In the genomic region with DNA sequence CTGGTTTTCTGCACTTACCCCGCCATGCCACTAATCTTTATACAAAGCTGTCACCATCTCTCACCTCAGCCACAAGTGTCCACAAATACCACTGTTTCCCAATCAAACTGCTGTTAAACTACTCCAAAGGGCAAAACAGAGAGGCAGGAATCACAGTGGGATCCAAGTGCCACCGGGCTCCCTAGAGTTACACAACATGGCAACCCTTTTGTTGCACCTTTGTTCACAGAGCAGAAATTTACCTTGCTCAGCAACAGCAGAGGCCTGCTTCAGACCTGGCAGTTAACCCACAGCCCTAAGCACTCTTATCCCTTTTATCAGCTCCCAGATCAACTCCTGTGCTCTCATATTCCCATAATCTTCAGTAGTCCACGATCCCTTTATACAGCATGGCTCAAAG, we compare ENCODE assay signal across 27 mouse cellular contexts. TPM values are rescaled to one million over a fixed set of nuclear protein-coding genes. Genes with fewer than 3 reads are reported as not detected.
DNase-seq lines count a peak whose midpoint lies in the region; ATAC-seq and TF ChIP-seq lines count a peak whose summit lies in the region.
"Had no signal": no experiment of that assay in that cellular context is flagged by ENCODE, and none has a peak within 500 bp of the region (broad histone marks: within the 10 kb centered on the region; RNA-seq: fewer than 3 reads in every experiment).

No protein-coding gene starts in this region.

- no peaks in the 10 kb centered on the region for H3K9me3 ChIP-seq in intestine, postnatal 0 days (ENCODE audit: control insufficient read depth)
- H3K9me3 ChIP-seq in intestine, embryonic 16.5 days (ENCODE audit: control insufficient read depth, low read length) = no peaks in the 10 kb centered on the region
- H3K9me3 ChIP-seq in liver, postnatal 0 days (ENCODE audit: low read length) = no peaks in the 10 kb centered on the region
- H3K9me3 ChIP-seq in liver, embryonic 12.5 days (replicated peaks) = no peaks in the 10 kb centered on the region
- no peaks in the 10 kb centered on the region for H3K9me3 ChIP-seq in midbrain, embryonic 10.5 days (replicated peaks)
- no peaks in the 10 kb centered on the region for H3K9me3 ChIP-seq in midbrain, embryonic 11.5 days (ENCODE audit: control insufficient read depth, low read length)
- H3K9me3 ChIP-seq: embryonic facial prominence, embryonic 13.5 days; embryonic facial prominence, embryonic 15.5 days; forebrain, embryonic 13.5 days had no signal

- H3K4me3 ChIP-seq in intestine, postnatal 0 days (ENCODE audit: low read depth, low read length) = no peak overlapping the region
- H3K4me3 ChIP-seq in intestine, embryonic 16.5 days (ENCODE audit: low read length) = no peak overlapping the region
- H3K4me3 ChIP-seq in liver, postnatal 0 days (ENCODE audit: low read depth, low read length) = no peak overlapping the region
- no peak overlapping the region for H3K4me3 ChIP-seq in liver, embryonic 12.5 days
- H3K4me3 ChIP-seq in midbrain, embryonic 10.5 days = no peak overlapping the region
- H3K4me3 ChIP-seq in midbrain, embryonic 11.5 days (ENCODE audit: low read depth, low read length) = no peak overlapping the region
- H3K4me3 ChIP-seq: embryonic facial prominence, embryonic 13.5 days; embryonic facial prominence, embryonic 15.5 days; erythroblast, embryonic 14.5 days; forebrain, embryonic 13.5 days had no signal

- 0 out of 2 replicates have a peak, but pooled peaks have one; percentile 12 for ATAC-seq in intestine, postnatal 0 days
- ATAC-seq in intestine, embryonic 16.5 days = no peak
- peak; percentile 41 for ATAC-seq in liver, postnatal 0 days
- no peak for ATAC-seq in liver, embryonic 12.5 days
- no peak for ATAC-seq in midbrain, embryonic 11.5 days (ENCODE audit: low FRiP score)
- ATAC-seq: forebrain, embryonic 13.5 days; forebrain, embryonic 16.5 days had no signal

- DNase-seq in liver, postnatal 0 days = no peak
- no peak for DNase-seq in midbrain, embryonic 10.5 days (ENCODE audit: low spot score)
- DNase-seq in midbrain, embryonic 11.5 days (ENCODE audit: low spot score, missing footprints) = no peak
- peak; percentile 84 for DNase-seq in gonadal fat pad, adult 2 months (ENCODE audit: low read depth)
- DNase-seq in spleen, adult 12 weeks (ENCODE audit: low spot score) = no peak
- DNase-seq: adrenal gland, adult 2 months; adrenal gland, postnatal 10 days; adrenal gland, postnatal 25 days; cerebellum, adult 11 months; cerebellum, adult 18-20 months; cerebellum, adult 8-10 months; cerebellum, adult 9-11 months; cerebellum, postnatal 14 days; cerebellum, postnatal 36 days; embryo, embryonic 11 days had no signal

- H3K4me2 ChIP-seq in intestine, postnatal 0 days (replicated peaks; ENCODE audit: low read depth) = no peak overlapping the region
- no peak overlapping the region for H3K4me2 ChIP-seq in intestine, embryonic 16.5 days (ENCODE audit: low read depth, low read length)
- no peak overlapping the region for H3K4me2 ChIP-seq in liver, postnatal 0 days (ENCODE audit: low read depth, low read length)
- no peak overlapping the region for H3K4me2 ChIP-seq in liver, embryonic 12.5 days
- no peak overlapping the region for H3K4me2 ChIP-seq in midbrain, embryonic 11.5 days
- H3K4me2 ChIP-seq: embryonic facial prominence, embryonic 13.5 days; embryonic facial prominence, embryonic 15.5 days; forebrain, embryonic 13.5 days had no signal

- no peak for TF ChIP-seq EP300 in liver, postnatal 0 days (IDR thresholded peaks at IDR 0.05; ENCODE audit: low read depth)

- no peaks in the 10 kb centered on the region for H3K36me3 ChIP-seq in intestine, postnatal 0 days (ENCODE audit: control insufficient read depth, insufficient read depth)
- H3K36me3 ChIP-seq in intestine, embryonic 16.5 days (ENCODE audit: control insufficient read depth, insufficient read depth, low read length) = no peaks in the 10 kb centered on the region
- H3K36me3 ChIP-seq in liver, postnatal 0 days (replicated peaks; ENCODE audit: insufficient read depth, low read length) = no peaks in the 10 kb centered on the region
- H3K36me3 ChIP-seq in liver, embryonic 12.5 days = no peaks in the 10 kb centered on the region
- no peaks in the 10 kb centered on the region for H3K36me3 ChIP-seq in midbrain, embryonic 10.5 days
- H3K36me3 ChIP-seq in midbrain, embryonic 11.5 days (ENCODE audit: control insufficient read depth, insufficient read depth, low read length) = no peaks in the 10 kb centered on the region
- H3K36me3 ChIP-seq: embryonic facial prominence, embryonic 13.5 days; embryonic facial prominence, embryonic 15.5 days had no signal

- peaks cover 16% of the 10 kb centered on the region; the same call in 1 of the 2 replicates for H3K27me3 ChIP-seq in intestine, postnatal 0 days (replicated peaks; ENCODE audit: control insufficient read depth, insufficient read depth, low read length)
- H3K27me3 ChIP-seq in intestine, embryonic 16.5 days (replicated peaks; ENCODE audit: control insufficient read depth, insufficient read depth, low read length) = no peaks in the 10 kb centered on the region
- no peaks in the 10 kb centered on the region for H3K27me3 ChIP-seq in liver, postnatal 0 days (ENCODE audit: insufficient read depth, low read length)
- H3K27me3 ChIP-seq in liver, embryonic 12.5 days (replicated peaks) = no peaks in the 10 kb centered on the region
- no peaks in the 10 kb centered on the region; the same call in 1 of the 2 replicates for H3K27me3 ChIP-seq in midbrain, embryonic 10.5 days (ENCODE audit: low read depth, poor library complexity, severe bottlenecking)
- H3K27me3 ChIP-seq in midbrain, embryonic 11.5 days (ENCODE audit: control insufficient read depth, insufficient read depth, low read length) = no peaks in the 10 kb centered on the region
- H3K27me3 ChIP-seq: embryonic facial prominence, embryonic 13.5 days; embryonic facial prominence, embryonic 15.5 days had no signal

- H3K9ac ChIP-seq in intestine, postnatal 0 days (ENCODE audit: low read depth, low read length) = no peak overlapping the region
- no peak overlapping the region for H3K9ac ChIP-seq in intestine, embryonic 16.5 days (ENCODE audit: low read depth, low read length)
- H3K9ac ChIP-seq in liver, postnatal 0 days (replicated peaks) = no peak overlapping the region
- H3K9ac ChIP-seq in liver, embryonic 12.5 days = no peak overlapping the region
- no peak overlapping the region for H3K9ac ChIP-seq in midbrain, embryonic 11.5 days (ENCODE audit: low read length)
- H3K9ac ChIP-seq: embryonic facial prominence, embryonic 13.5 days; embryonic facial prominence, embryonic 15.5 days; forebrain, embryonic 13.5 days had no signal

- WGBS in intestine, postnatal 0 days = 74% methylated on average over 3 of the region's 3 CpGs
- 89% methylated on average over 3 of the region's 3 CpGs for WGBS in intestine, embryonic 16.5 days
- WGBS in liver, postnatal 0 days (ENCODE audit: insufficient replicate concordance) = 61% methylated on average over 3 of the region's 3 CpGs
- WGBS in liver, embryonic 12.5 days (ENCODE audit: insufficient replicate concordance) = 65% methylated on average over 3 of the region's 3 CpGs
- WGBS in midbrain, embryonic 10.5 days = 80% methylated on average over 3 of the region's 3 CpGs
- WGBS in midbrain, embryonic 11.5 days = 80% methylated on average over 3 of the region's 3 CpGs

- TF ChIP-seq CTCF in intestine, postnatal 0 days (IDR thresholded peaks at IDR 0.05; ENCODE audit: low read depth) = no peak
- TF ChIP-seq CTCF in liver, postnatal 0 days (IDR thresholded peaks at IDR 0.05; ENCODE audit: low read depth) = no peak

- no peaks in the 10 kb centered on the region for H3K4me1 ChIP-seq in intestine, postnatal 0 days (replicated peaks; ENCODE audit: control insufficient read depth, insufficient read depth, low read length)
- H3K4me1 ChIP-seq in intestine, embryonic 16.5 days (ENCODE audit: control insufficient read depth, insufficient read depth, low read length) = no peaks in the 10 kb centered on the region
- H3K4me1 ChIP-seq in liver, postnatal 0 days (ENCODE audit: insufficient read depth) = peaks cover 10% of the 10 kb centered on the region; the same call in 1 of the 2 replicates
- H3K4me1 ChIP-seq in liver, embryonic 12.5 days = peaks cover 7% of the 10 kb centered on the region; the same call in 1 of the 2 replicates
- no peaks in the 10 kb centered on the region; the same call in 1 of the 2 replicates for H3K4me1 ChIP-seq in midbrain, embryonic 10.5 days
- H3K4me1 ChIP-seq in midbrain, embryonic 11.5 days (ENCODE audit: control insufficient read depth, insufficient read depth, low read length) = no peaks in the 10 kb centered on the region
- H3K4me1 ChIP-seq: embryonic facial prominence, embryonic 13.5 days; embryonic facial prominence, embryonic 15.5 days had no signal

- no peak overlapping the region for H3K27ac ChIP-seq in intestine, postnatal 0 days (ENCODE audit: low read depth, low read length)
- H3K27ac ChIP-seq in intestine, embryonic 16.5 days (ENCODE audit: low read length) = no peak overlapping the region
- no peak overlapping the region for H3K27ac ChIP-seq in liver, postnatal 0 days (ENCODE audit: low read depth)
- H3K27ac ChIP-seq in liver, embryonic 12.5 days = no peak overlapping the region
- 0 out of 2 replicates have a peak overlapping the region, but pooled peaks have one; percentile 33 for H3K27ac ChIP-seq in midbrain, embryonic 10.5 days (replicated peaks)
- no peak overlapping the region for H3K27ac ChIP-seq in midbrain, embryonic 11.5 days (ENCODE audit: low read depth, low read length)
- H3K27ac ChIP-seq: embryonic facial prominence, embryonic 13.5 days; embryonic facial prominence, embryonic 15.5 days had no signal

RNA-seq across cellular contexts. Expression of a gene that starts 17.2 kb away (rescaled TPM):
- not detected in 2 replicates for polyA plus RNA-seq in intestine, postnatal 0 days (2015; fragmentation: Nextera tagmentation; extraction: Ambion mirVana)
- not detected in 2 replicates for polyA plus RNA-seq in intestine, embryonic 16.5 days (2015; fragmentation: Nextera tagmentation; extraction: Ambion mirVana)
- not detected in 2 replicates for polyA plus RNA-seq in liver, postnatal 0 days (2015; fragmentation: Nextera tagmentation; extraction: Ambion mirVana)
- polyA plus RNA-seq in liver, embryonic 12.5 days (2016; fragmentation: Nextera tagmentation; extraction: Ambion mirVana) = not detected in 2 replicates
- not detected in 2 replicates for polyA plus RNA-seq in midbrain, embryonic 10.5 days (2016; fragmentation: Nextera tagmentation; extraction: Ambion mirVana)
- not detected in 2 replicates for polyA plus RNA-seq in midbrain, embryonic 11.5 days (2014; fragmentation: Nextera tagmentation; extraction: Ambion mirVana)
- not detected in 2 replicates for polyA plus RNA-seq in gonadal fat pad, adult 2 months (2012; rRNA removed)
- polyA plus RNA-seq: adrenal gland, adult 2 months; brain, embryonic 14.5 days; C2C12; embryonic facial prominence, embryonic 11.5 days; embryonic facial prominence, embryonic 13.5 days; embryonic facial prominence, embryonic 15.5 days; erythroblast, embryonic 14.5 days; forebrain, embryonic 11.5 days; forebrain, embryonic 13.5 days; forebrain, embryonic 16.5 days had no signal

RNA-seq across cellular contexts. Expression of a gene that starts 35.6 kb away (rescaled TPM):
- 20.3 and 25.1 TPM in 2 replicates for polyA plus RNA-seq in intestine, postnatal 0 days (2015; fragmentation: Nextera tagmentation; extraction: Ambion mirVana)
- 24.7 and 28.6 TPM in 2 replicates for polyA plus RNA-seq in intestine, embryonic 16.5 days (2015; fragmentation: Nextera tagmentation; extraction: Ambion mirVana)
- polyA plus RNA-seq in liver, postnatal 0 days (2015; fragmentation: Nextera tagmentation; extraction: Ambion mirVana) = 1.3 and 1.5 TPM in 2 replicates
- 0.42 and 0.43 TPM in 2 replicates for polyA plus RNA-seq in liver, embryonic 12.5 days (2016; fragmentation: Nextera tagmentation; extraction: Ambion mirVana)
- polyA plus RNA-seq in midbrain, embryonic 10.5 days (2016; fragmentation: Nextera tagmentation; extraction: Ambion mirVana) = 4.6 and 5.8 TPM in 2 replicates
- polyA plus RNA-seq in midbrain, embryonic 11.5 days (2014; fragmentation: Nextera tagmentation; extraction: Ambion mirVana) = 4.2 and 4.8 TPM in 2 replicates
- polyA plus RNA-seq in gonadal fat pad, adult 2 months (2012; rRNA removed) = 26.4 and 28.3 TPM in 2 replicates
- polyA plus RNA-seq: erythroblast, embryonic 14.5 days had no signal

Comparison
In these comparisons a context has a peak if more than half of its experiments do, and no peak if none do; other contexts are left out.
1. ATAC-seq: peak in intestine, postnatal 0 days (single experiment) and liver, postnatal 0 days (single experiment); none in intestine, embryonic 16.5 days (single experiment), liver, embryonic 12.5 days (single experiment) and midbrain, embryonic 11.5 days (single experiment).